Mouse (Mus musculus) forebrain, embryonic 16.5 days (tissue): ENCODE measurements around the gene Rbms1. TPM values are rescaled to one million over a fixed set of nuclear protein-coding genes. Genes with fewer than 3 reads are reported as not detected.

Experiments used
- ATAC-seq: fragments of 200-750 bp; cut with Nextera tagmentation; 2 replicates; pipeline ENCODE4 v1.8.0; 2017; ENCODE audit warnings: mild to moderate bottlenecking, moderate library complexity
- H3K27ac ChIP-seq: fragments of 300-500 bp; sonication (generic); 2 replicates; pipeline ENCODE4 v1.5.1; 2014; ENCODE audit warnings: low read length, control low read depth
- H3K27me3 ChIP-seq: fragments of 300-500 bp; sonication (generic); replicated peaks from 2 replicates; pipeline ENCODE4 v1.6.1; 2014; ENCODE audit warnings: low read length; ENCODE audit not compliant: control insufficient read depth, insufficient read depth
- H3K36me3 ChIP-seq: fragments of 300-500 bp; sonication (generic); 2 replicates; pipeline ENCODE4 v1.6.1; 2014; ENCODE audit not compliant: control insufficient read depth, insufficient read depth
- H3K4me1 ChIP-seq: fragments of 300-500 bp; sonication (generic); replicated peaks from 2 replicates; pipeline ENCODE4 v1.6.1; 2014; ENCODE audit warnings: low read length; ENCODE audit not compliant: control insufficient read depth, insufficient read depth
- H3K4me2 ChIP-seq: fragments of 300-500 bp; sonication (generic); 2 replicates; pipeline ENCODE4 v1.6.1; 2014; ENCODE audit warnings: mild to moderate bottlenecking, low read length, control low read depth
- H3K4me3 ChIP-seq: fragments of 300-500 bp; sonication (generic); replicated peaks from 2 replicates; pipeline ENCODE4 v1.5.1; 2014; ENCODE audit warnings: mild to moderate bottlenecking, low read length, control low read depth
- H3K9ac ChIP-seq: fragments of 300-500 bp; sonication (generic); replicated peaks from 2 replicates; pipeline ENCODE4 v1.6.1; 2014; ENCODE audit warnings: low read depth, low read length, control low read depth
- H3K9me3 ChIP-seq: fragments of 300-500 bp; sonication (generic); 2 replicates; pipeline ENCODE4 v1.6.1; 2016; ENCODE audit warnings: low read length; ENCODE audit not compliant: control insufficient read depth
- WGBS: fragments of 180-500 bp; shearing (Covaris S2); extraction: QIAGEN DNeasy Blood & Tissue Kit; methylation state at CpG from one replicate; pipeline ENCODE4 v1.1.7; 2014; 5-methylcytosine and 5-hydroxymethylcytosine counted together
- polyA plus RNA-seq: library from polyadenylated mRNA; unstranded; fragments of >200 nt; fragmentation: Nextera tagmentation; extraction: Ambion mirVana; gene quantifications from 2 replicates; pipeline ENCODE4 v1.2.1, GENCODE M21; 2015

Rbms1 gene
- polyA plus RNA-seq, 1 experiment from 2014 or later, result 23.8 TPM

- H3K4me3 ChIP-seq, result no peak overlapping the region
- no peak overlapping the region for H3K27ac ChIP-seq
- no peaks in the 10 kb centered on the region for H3K9me3 ChIP-seq
- H3K27me3 ChIP-seq, result peaks cover 6% of the 10 kb centered on the region; the same call in 1 of the 2 replicates
- WGBS, result 71% methylated on average over 6 of the region's 6 CpGs
- H3K4me1 ChIP-seq, result no peaks in the 10 kb centered on the region
- no peak overlapping the region for H3K4me2 ChIP-seq
- no peak overlapping the region for H3K9ac ChIP-seq
- no peak for ATAC-seq
- no peaks in the 10 kb centered on the region for H3K36me3 ChIP-seq
These were observed 148.2 kb downstream of the Rbms1 start for GRCm38 (mm10) chr2:60814788-60815187.

DNA sequence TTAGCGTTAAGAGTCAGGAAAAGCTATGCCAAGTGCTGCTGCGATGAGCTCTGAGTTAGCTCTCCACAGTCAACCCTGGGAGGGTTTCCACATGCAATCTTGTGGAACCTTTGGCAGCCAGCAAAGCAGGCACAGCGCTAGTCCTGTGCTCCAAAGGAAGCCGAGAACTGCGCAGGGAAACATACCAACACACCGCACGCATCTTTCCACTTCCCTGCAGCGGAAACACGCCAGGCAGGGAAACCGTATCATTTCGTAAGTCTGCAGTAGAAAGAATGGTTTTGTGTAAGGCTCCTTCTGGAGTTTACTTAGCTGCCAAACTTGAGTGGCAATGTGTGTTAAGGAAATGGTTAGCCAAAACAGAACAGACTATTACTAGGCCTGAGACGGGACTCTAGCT is 150.0 kb downstream of the Rbms1 start:
- Histone ChIP-seq H3K4me1 (no peaks in the 10 kb centered on the region), H3K27ac (no peak overlapping the region), H3K4me2 (no peak overlapping the region), H3K9ac (no peak overlapping the region), H3K4me3 (no peak overlapping the region), H3K27me3 (peaks cover 13% of the 10 kb centered on the region), H3K36me3 (no peaks in the 10 kb centered on the region), H3K9me3 (no peaks in the 10 kb centered on the region)
- ATAC-seq, result no peak
- 71% methylated on average over 12 of the region's 12 CpGs for WGBS

DNA sequence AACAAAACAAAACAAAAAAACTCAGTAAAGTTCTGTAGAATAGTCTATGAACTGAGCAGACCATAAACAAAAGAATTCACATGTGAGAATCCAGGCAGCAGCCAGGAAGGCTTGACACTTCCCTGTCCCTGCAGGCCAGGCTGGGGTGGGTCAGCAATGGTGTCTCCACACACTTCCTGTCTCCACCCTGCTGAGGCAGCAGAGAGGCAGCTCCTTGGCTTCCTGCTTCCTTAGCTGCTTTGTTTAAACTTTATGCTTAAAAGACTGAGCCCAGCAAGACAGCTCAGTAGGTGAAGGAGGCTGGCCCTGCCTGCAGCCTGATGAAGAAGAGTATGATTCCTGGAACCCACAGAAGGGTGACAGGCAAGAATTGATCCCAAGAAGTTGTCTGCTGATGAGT is 152.4 kb downstream of the Rbms1 start:
- no peaks in the 10 kb centered on the region for H3K9me3 ChIP-seq
- peaks cover 10% of the 10 kb centered on the region for H3K27me3 ChIP-seq
- no peak overlapping the region for H3K4me2 ChIP-seq
- ATAC-seq, result no peak
- H3K27ac ChIP-seq, result no peak overlapping the region
- no peak overlapping the region for H3K4me3 ChIP-seq
- no peaks in the 10 kb centered on the region for H3K36me3 ChIP-seq
- no peaks in the 10 kb centered on the region for H3K4me1 ChIP-seq
- no peak overlapping the region for H3K9ac ChIP-seq

- no peak overlapping the region for H3K4me3 ChIP-seq
- H3K9ac ChIP-seq, result no peak overlapping the region
- peaks cover 16% of the 10 kb centered on the region for H3K27me3 ChIP-seq
- H3K36me3 ChIP-seq, result no peaks in the 10 kb centered on the region
- no peaks in the 10 kb centered on the region for H3K4me1 ChIP-seq
- H3K4me2 ChIP-seq, result no peak overlapping the region
- H3K27ac ChIP-seq, result no peak overlapping the region
- no peaks in the 10 kb centered on the region for H3K9me3 ChIP-seq
- WGBS, result 83% methylated on average over 7 of the region's 7 CpGs
- ATAC-seq, result no peak
These were observed 153.5 kb downstream of the Rbms1 start for GRCm38 (mm10) chr2:60809441-60809921.

DNA sequence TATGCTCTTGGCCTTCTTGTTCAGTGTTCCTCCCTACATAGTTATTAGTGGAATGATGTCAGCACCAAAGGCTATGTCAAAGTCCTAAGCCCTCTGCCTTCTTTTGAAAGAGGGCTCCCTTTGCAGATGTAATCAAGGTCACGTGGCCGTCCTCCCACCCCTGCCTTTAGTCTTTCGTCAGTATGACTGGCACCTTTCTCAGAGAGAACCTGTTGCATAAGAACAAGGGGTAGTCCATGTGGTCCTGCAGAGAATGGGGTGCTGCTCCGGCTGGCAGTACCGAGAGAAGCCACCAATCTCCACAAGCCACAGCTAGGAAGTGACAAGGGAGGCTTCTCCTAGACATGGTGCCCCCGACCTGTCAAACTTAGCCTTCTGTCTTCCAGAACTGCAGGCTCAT is 154.2 kb downstream of the Rbms1 start:
- Histone ChIP-seq H3K36me3 (no peaks in the 10 kb centered on the region), H3K4me2 (no peak overlapping the region), H3K4me3 (no peak overlapping the region), H3K9ac (no peak overlapping the region), H3K4me1 (no peaks in the 10 kb centered on the region), H3K27me3 (peaks cover 18% of the 10 kb centered on the region), H3K9me3 (no peaks in the 10 kb centered on the region), H3K27ac (no peak overlapping the region)
- 85% methylated on average over 6 of the region's 6 CpGs for WGBS
- no peak for ATAC-seq

GRCm38 (mm10) chr2:60807341-60808195 is 155.4 kb downstream of the Rbms1 start:
- Histone ChIP-seq H3K4me1 (no peaks in the 10 kb centered on the region), H3K27me3 (peaks cover 29% of the 10 kb centered on the region), H3K27ac (no peak overlapping the region), H3K9ac (no peak overlapping the region), H3K4me2 (no peak overlapping the region), H3K36me3 (no peaks in the 10 kb centered on the region), H3K4me3 (no peak overlapping the region), H3K9me3 (no peaks in the 10 kb centered on the region)
- ATAC-seq, result no peak
- WGBS, result 81% methylated on average over 11 of the region's 11 CpGs

- no peak overlapping the region for H3K9ac ChIP-seq
- H3K4me3 ChIP-seq, result no peak overlapping the region
- H3K9me3 ChIP-seq, result no peaks in the 10 kb centered on the region
- peaks cover 15% of the 10 kb centered on the region for H3K4me1 ChIP-seq
- H3K36me3 ChIP-seq, result no peaks in the 10 kb centered on the region
- no peak overlapping the region for H3K27ac ChIP-seq
- WGBS, result 80% methylated on average over 7 of the region's 7 CpGs
- H3K27me3 ChIP-seq, result peaks cover 49% of the 10 kb centered on the region
- ATAC-seq, result no peak
- no peak overlapping the region for H3K4me2 ChIP-seq
These were observed 158.2 kb downstream of the Rbms1 start for GRCm38 (mm10) chr2:60804763-60805162.

- Histone ChIP-seq H3K36me3 (no peaks in the 10 kb centered on the region), H3K27me3 (peaks cover 54% of the 10 kb centered on the region), H3K9me3 (no peaks in the 10 kb centered on the region), H3K4me1 (peaks cover 15% of the 10 kb centered on the region), H3K27ac (no peak overlapping the region), H3K9ac (no peak overlapping the region), H3K4me3 (no peak overlapping the region), H3K4me2 (no peak overlapping the region)
- 88% methylated on average over 6 of the region's 6 CpGs for WGBS
- ATAC-seq, result no peak
These were observed 159.6 kb downstream of the Rbms1 start for GRCm38 (mm10) chr2:60803377-60803776.

DNA sequence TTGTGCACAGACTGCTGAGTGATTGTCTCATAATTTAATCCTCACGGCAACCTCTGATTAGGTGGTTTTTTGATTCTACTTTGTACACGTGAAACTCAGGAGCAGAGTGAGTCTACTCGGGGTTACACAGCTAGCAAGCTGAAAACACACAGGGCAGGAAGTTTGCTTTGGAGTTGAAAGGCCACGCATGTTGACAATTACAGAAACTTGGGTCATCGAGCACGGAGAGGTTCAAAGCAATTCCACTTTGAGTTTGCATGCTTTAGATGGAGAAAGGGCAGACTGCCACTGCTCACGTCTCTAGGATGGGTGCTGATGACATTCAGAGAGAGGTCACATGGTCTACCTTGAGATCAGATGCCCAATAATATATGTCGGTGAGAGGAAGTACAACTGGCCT is 160.2 kb downstream of the Rbms1 start:
- no peak overlapping the region for H3K4me2 ChIP-seq
- 78% methylated on average over 8 of the region's 8 CpGs for WGBS
- H3K4me3 ChIP-seq, result no peak overlapping the region
- peaks cover 59% of the 10 kb centered on the region for H3K27me3 ChIP-seq
- H3K36me3 ChIP-seq, result no peaks in the 10 kb centered on the region
- H3K9ac ChIP-seq, result no peak overlapping the region
- no peak overlapping the region for H3K27ac ChIP-seq
- no peak for ATAC-seq
- no peaks in the 10 kb centered on the region for H3K9me3 ChIP-seq
- peaks cover 15% of the 10 kb centered on the region for H3K4me1 ChIP-seq
